Mouse (Mus musculus) hindbrain, embryonic 13.5 days (tissue): ENCODE results near the gene Shank3. TPM values are rescaled to one million over a fixed set of nuclear protein-coding genes. Genes with fewer than 3 reads are reported as not detected.
A peak's percentile ranks its signal among the peaks of the same experiment; 100 is the strongest.

ENCODE experiments used
- ATAC-seq: fragments of 200-750 bp; cut with Nextera tagmentation; 2 replicates; pipeline ENCODE4 v1.8.0; 2017; ENCODE audit warnings: moderate TSS enrichment; ENCODE audit not compliant: low FRiP score
- H3K27ac ChIP-seq: fragments of 300-500 bp; sonication (generic); 2 replicates; pipeline ENCODE4 v1.5.1; 2015; ENCODE audit warnings: inconsistent platforms, mild to moderate bottlenecking, moderate library complexity
- H3K27me3 ChIP-seq: fragments of 300-500 bp; sonication (generic); 2 replicates; pipeline ENCODE4 v1.6.1; 2015; ENCODE audit warnings: mild to moderate bottlenecking, inconsistent platforms
- H3K36me3 ChIP-seq: fragments of 300-500 bp; sonication (generic); 2 replicates; pipeline ENCODE4 v1.6.1; 2015; ENCODE audit warnings: mild to moderate bottlenecking, inconsistent platforms
- H3K4me1 ChIP-seq: fragments of 300-500 bp; sonication (generic); replicated peaks from 2 replicates; pipeline ENCODE4 v1.6.1; 2015; ENCODE audit warnings: inconsistent platforms
- H3K4me2 ChIP-seq: fragments of 300-500 bp; sonication (generic); 2 replicates; pipeline ENCODE4 v1.6.1; 2015; ENCODE audit warnings: inconsistent platforms, mild to moderate bottlenecking, moderate library complexity
- H3K4me3 ChIP-seq: fragments of 300-500 bp; sonication (generic); 2 replicates; pipeline ENCODE4 v1.5.1; 2015; ENCODE audit warnings: mild to moderate bottlenecking, inconsistent platforms
- H3K9ac ChIP-seq: fragments of 300-500 bp; sonication (generic); 2 replicates; pipeline ENCODE4 v1.6.1; 2015; ENCODE audit warnings: mild to moderate bottlenecking, inconsistent platforms
- H3K9me3 ChIP-seq: fragments of 300-500 bp; sonication (generic); 2 replicates; pipeline ENCODE4 v1.6.1; 2016; ENCODE audit warnings: inconsistent platforms
- WGBS: fragments of 180-500 bp; shearing (Covaris S2); methylation state at CpG from one replicate; pipeline ENCODE4 v1.1.7; 2015; 5-methylcytosine and 5-hydroxymethylcytosine counted together
- polyA plus RNA-seq: library from polyadenylated mRNA; unstranded; fragments of >200 nt; fragmentation: Nextera tagmentation; extraction: Ambion mirVana; gene quantifications from 2 replicates; pipeline ENCODE4 v1.2.1, GENCODE M21; 2015

Shank3 gene
- polyA plus RNA-seq, 1 experiment from 2014 or later = 12.1 TPM

- peaks cover 24% of the 10 kb centered on the region for H3K4me1 ChIP-seq
- no peaks in the 10 kb centered on the region for H3K9me3 ChIP-seq
- ATAC-seq = no peak
- peaks cover 37% of the 10 kb centered on the region for H3K27me3 ChIP-seq
- no peak overlapping the region for H3K4me2 ChIP-seq
- peaks cover 54% of the 10 kb centered on the region for H3K36me3 ChIP-seq
- H3K27ac ChIP-seq = no peak overlapping the region
- no peak overlapping the region for H3K4me3 ChIP-seq
- no peak overlapping the region for H3K9ac ChIP-seq
- WGBS = 96% methylated on average over 8 of the region's 8 CpGs
These were observed 51.1 kb downstream of the Shank3 start for GRCm38 (mm10) chr15:89550506-89550905.

- peaks cover 48% of the 10 kb centered on the region for H3K36me3 ChIP-seq
- WGBS = 94% methylated on average over 1 of the region's 1 CpGs
- ATAC-seq = no peak
- peaks cover 42% of the 10 kb centered on the region for H3K27me3 ChIP-seq
- peaks cover 33% of the 10 kb centered on the region for H3K4me1 ChIP-seq
- no peak overlapping the region for H3K27ac ChIP-seq
- H3K4me3 ChIP-seq = no peak overlapping the region
- H3K9ac ChIP-seq = no peak overlapping the region
- H3K9me3 ChIP-seq = no peaks in the 10 kb centered on the region
- H3K4me2 ChIP-seq = no peak overlapping the region
These were observed 52.3 kb downstream of the Shank3 start for GRCm38 (mm10) chr15:89551733-89552132.

- Histone ChIP-seq H3K9ac (no peak overlapping the region), H3K36me3 (peaks cover 32% of the 10 kb centered on the region), H3K4me3 (no peak overlapping the region), H3K27me3 (peaks cover 54% of the 10 kb centered on the region), H3K27ac (no peak overlapping the region), H3K4me2 (no peak overlapping the region), H3K9me3 (no peaks in the 10 kb centered on the region), H3K4me1 (peaks cover 33% of the 10 kb centered on the region)
- 86% methylated on average over 6 of the region's 6 CpGs for WGBS
- no peak for ATAC-seq
These were observed 56.2 kb downstream of the Shank3 start for GRCm38 (mm10) chr15:89555591-89555990.

DNA sequence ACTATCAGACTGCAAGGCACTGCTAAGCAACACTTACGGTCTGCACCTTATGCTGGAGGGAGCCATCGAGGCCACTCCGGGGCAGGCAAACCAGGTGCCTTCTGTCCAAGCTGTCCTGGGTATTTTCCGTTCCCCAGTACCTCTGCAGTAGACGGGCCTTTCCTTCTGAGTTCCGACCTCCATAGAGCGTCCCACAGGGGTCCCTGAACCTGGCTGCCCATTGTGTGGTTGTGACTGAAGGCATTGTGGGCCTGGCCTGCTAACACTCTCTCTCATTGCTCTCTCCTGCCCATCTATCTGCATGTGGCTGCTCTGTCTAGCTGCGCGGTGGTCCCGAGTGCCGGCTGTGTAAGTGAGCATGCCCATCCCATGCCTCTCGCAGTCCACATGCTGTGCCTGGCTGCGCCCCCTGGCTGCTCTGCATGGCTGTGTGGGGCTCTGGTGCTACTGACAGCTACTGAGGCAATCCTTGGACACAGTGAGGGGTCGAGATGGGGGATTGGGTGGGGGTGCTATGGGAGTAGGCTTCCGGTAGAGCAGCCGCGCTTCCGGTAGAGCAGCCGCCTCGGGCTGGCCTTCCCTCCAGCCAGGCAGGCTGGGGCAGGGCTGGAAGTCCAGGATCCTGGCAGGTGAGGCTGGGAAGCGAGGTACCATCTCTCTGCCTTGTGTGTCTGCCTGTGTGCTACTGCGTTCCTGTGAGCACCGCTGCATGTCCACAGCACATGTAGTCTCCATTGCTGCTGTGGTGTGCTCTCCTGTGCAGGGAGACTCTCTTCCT, 57.2 kb downstream of the Shank3 start:
- peaks cover 33% of the 10 kb centered on the region for H3K4me1 ChIP-seq
- H3K4me2 ChIP-seq = peak overlapping the region; percentile 41
- H3K9ac ChIP-seq = peak overlapping the region; percentile 46; the same call in 1 of the 2 replicates
- no peaks in the 10 kb centered on the region for H3K9me3 ChIP-seq
- peak; percentile 71 for ATAC-seq
- peak overlapping the region; percentile 22 for H3K4me3 ChIP-seq
- peaks cover 27% of the 10 kb centered on the region for H3K36me3 ChIP-seq
- H3K27ac ChIP-seq = no peak overlapping the region
- H3K27me3 ChIP-seq = peaks cover 54% of the 10 kb centered on the region
- WGBS = 23% methylated on average over 23 of the region's 23 CpGs

DNA sequence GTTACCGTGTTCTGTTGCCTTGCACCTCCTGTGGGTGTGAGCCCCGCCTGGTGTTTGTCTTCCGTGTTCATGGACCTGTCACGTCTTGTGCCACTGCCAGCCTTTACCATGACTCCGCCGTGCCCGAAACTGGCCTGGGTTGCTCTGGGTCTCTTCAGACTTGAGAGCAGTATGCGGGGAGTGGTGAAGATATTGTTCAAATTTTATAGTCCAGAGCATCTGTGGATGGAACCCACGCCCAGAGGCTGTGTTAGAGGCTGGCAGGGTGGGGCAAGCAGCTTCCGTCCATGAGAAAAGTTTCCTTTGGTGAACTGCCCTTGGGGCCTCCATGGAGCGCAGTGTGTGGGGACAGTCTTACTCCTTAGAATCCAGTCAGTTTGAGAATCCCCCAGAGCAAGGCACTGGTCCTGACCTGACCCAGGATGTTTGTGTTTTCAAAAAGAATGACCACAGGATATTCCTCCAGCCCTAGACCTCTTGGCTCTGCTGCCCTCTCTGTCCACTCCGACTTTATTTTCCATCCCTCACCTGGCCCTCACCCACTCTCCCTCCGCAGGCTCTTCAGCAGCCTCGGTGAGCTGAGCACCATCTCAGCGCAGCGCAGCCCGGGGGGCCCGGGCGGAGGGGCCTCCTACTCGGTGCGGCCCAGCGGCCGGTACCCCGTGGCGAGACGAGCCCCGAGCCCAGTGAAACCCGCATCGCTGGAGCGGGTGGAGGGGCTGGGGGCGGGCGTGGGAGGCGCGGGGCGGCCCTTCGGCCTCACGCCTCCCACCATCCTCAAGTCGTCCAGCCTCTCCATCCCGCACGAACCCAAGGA, 58.0 kb downstream of the Shank3 start:
- Histone ChIP-seq H3K9ac (0 out of 2 replicates have a peak overlapping the region, but pooled peaks have one; percentile 35), H3K36me3 (peaks cover 20% of the 10 kb centered on the region), H3K27ac (no peak overlapping the region), H3K27me3 (peaks cover 54% of the 10 kb centered on the region), H3K4me1 (peaks cover 33% of the 10 kb centered on the region), H3K4me3 (peak overlapping the region; percentile 22), H3K4me2 (peak overlapping the region; percentile 43), H3K9me3 (no peaks in the 10 kb centered on the region)
- WGBS = 10% methylated on average over 40 of the region's 40 CpGs
- no peak for ATAC-seq

GRCm38 (mm10) chr15:89557996-89558390, 58.6 kb downstream of the Shank3 start:
- H3K27ac ChIP-seq = no peak overlapping the region
- H3K27me3 ChIP-seq = peaks cover 54% of the 10 kb centered on the region
- H3K9me3 ChIP-seq = no peaks in the 10 kb centered on the region
- peak overlapping the region; percentile 29; the same call in 1 of the 2 replicates for H3K9ac ChIP-seq
- peak overlapping the region; percentile 43 for H3K4me2 ChIP-seq
- ATAC-seq = no peak
- 6% methylated on average over 34 of the region's 34 CpGs for WGBS
- H3K4me1 ChIP-seq = peaks cover 33% of the 10 kb centered on the region
- H3K36me3 ChIP-seq = 0 out of 2 replicates have a peak, but pooled peaks cover 14% of the 10 kb centered on the region
- peak overlapping the region; percentile 22 for H3K4me3 ChIP-seq

GRCm38 (mm10) chr15:89559202-89559731, 59.8 kb downstream of the Shank3 start:
- H3K27ac ChIP-seq = no peak overlapping the region
- no peaks in the 10 kb centered on the region for H3K9me3 ChIP-seq
- 0 out of 2 replicates have a peak, but pooled peaks cover 10% of the 10 kb centered on the region for H3K36me3 ChIP-seq
- no peak overlapping the region for H3K9ac ChIP-seq
- H3K27me3 ChIP-seq = peaks cover 54% of the 10 kb centered on the region
- 45% methylated on average over 10 of the region's 10 CpGs for WGBS
- no peak overlapping the region for H3K4me3 ChIP-seq
- ATAC-seq = no peak
- peaks cover 33% of the 10 kb centered on the region for H3K4me1 ChIP-seq
- no peak overlapping the region for H3K4me2 ChIP-seq

GRCm38 (mm10) chr15:89568114-89568513, 68.7 kb downstream of the Shank3 start, which contains the start of gene Acr:
TSS of gene Acr (plus strand) at chr15:89568326.
- no peak within 1 kb of the TSS for H3K4me2 ChIP-seq
- H3K27ac ChIP-seq = no peak within 1 kb of the TSS
- no peaks in the 10 kb centered on the region for H3K4me1 ChIP-seq
- no peaks in the 10 kb centered on the region for H3K27me3 ChIP-seq
- peaks cover 11% of the 10 kb centered on the region for H3K36me3 ChIP-seq
- ATAC-seq = no peak
- H3K4me3 ChIP-seq = no peak within 1 kb of the TSS
- H3K9me3 ChIP-seq = no peaks in the 10 kb centered on the region
- WGBS = 90% methylated on average over 6 of the region's 6 CpGs
- H3K9ac ChIP-seq = no peak within 1 kb of the TSS

DNA sequence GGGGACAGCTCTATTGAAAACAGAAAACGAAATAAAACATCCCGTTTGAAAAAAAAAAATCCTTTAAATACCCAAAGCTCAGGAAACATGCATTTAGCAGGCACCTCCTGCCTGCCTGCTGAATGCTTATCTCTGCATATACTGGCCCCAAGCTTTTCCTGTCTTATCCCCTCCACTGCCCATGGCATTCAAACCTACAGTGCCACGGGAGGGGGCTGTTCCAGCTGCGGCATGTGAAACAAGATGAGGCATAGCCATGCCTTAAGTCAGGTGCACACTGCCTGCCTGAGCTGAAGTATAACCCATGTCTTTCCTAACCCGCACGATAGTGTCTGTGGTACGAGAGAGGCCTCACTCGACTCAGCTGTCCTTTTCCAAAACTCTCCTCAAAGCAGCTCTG, 72.7 kb downstream of the Shank3 start:
- WGBS = 78% methylated on average over 8 of the region's 8 CpGs
- no peak overlapping the region for H3K4me2 ChIP-seq
- peaks cover 17% of the 10 kb centered on the region for H3K36me3 ChIP-seq
- H3K27ac ChIP-seq = no peak overlapping the region
- no peak overlapping the region for H3K9ac ChIP-seq
- no peaks in the 10 kb centered on the region for H3K9me3 ChIP-seq
- H3K27me3 ChIP-seq = no peaks in the 10 kb centered on the region
- no peak overlapping the region for H3K4me3 ChIP-seq
- no peaks in the 10 kb centered on the region for H3K4me1 ChIP-seq
- no peak for ATAC-seq

DNA sequence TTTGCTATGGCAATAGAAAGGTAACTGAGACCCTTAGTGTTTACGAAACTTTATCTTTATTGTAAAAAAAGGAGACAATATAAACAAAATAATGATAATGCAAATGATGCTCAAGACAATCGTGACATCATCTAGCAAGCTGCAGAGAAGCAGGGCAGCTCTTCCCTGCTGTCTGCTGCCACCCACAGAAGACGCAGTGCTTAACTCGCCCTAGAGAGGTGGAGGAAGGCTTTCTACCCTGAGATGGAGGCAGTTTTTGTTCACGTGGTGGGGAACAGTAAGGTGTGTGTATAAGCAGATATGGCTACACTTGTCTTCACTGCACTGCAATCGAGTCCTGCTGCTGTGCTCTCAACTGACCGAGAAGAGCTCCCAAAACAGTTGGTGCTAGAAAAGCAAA, 83.1 kb downstream of the Shank3 start:
- Histone ChIP-seq H3K9ac (no peak overlapping the region), H3K4me2 (no peak overlapping the region), H3K9me3 (no peaks in the 10 kb centered on the region), H3K4me3 (no peak overlapping the region), H3K36me3 (peaks cover 46% of the 10 kb centered on the region), H3K27me3 (no peaks in the 10 kb centered on the region), H3K4me1 (no peaks in the 10 kb centered on the region), H3K27ac (no peak overlapping the region)
- WGBS = 92% methylated on average over 7 of the region's 7 CpGs
- ATAC-seq = no peak

- no peak overlapping the region for H3K4me3 ChIP-seq
- H3K27ac ChIP-seq = no peak overlapping the region
- peaks cover 56% of the 10 kb centered on the region for H3K36me3 ChIP-seq
- no peak overlapping the region for H3K9ac ChIP-seq
- H3K27me3 ChIP-seq = no peaks in the 10 kb centered on the region
- no peaks in the 10 kb centered on the region for H3K9me3 ChIP-seq
- 70% methylated on average over 5 of the region's 5 CpGs for WGBS
- no peak for ATAC-seq
- H3K4me1 ChIP-seq = peaks cover 13% of the 10 kb centered on the region
- no peak overlapping the region for H3K4me2 ChIP-seq
These were observed 85.7 kb downstream of the Shank3 start for GRCm38 (mm10) chr15:89585101-89585500.

- H3K4me2 ChIP-seq = no peak overlapping the region
- no peak for ATAC-seq
- 94% methylated on average over 11 of the region's 11 CpGs for WGBS
- no peaks in the 10 kb centered on the region for H3K27me3 ChIP-seq
- no peaks in the 10 kb centered on the region for H3K9me3 ChIP-seq
- no peak overlapping the region for H3K4me3 ChIP-seq
- H3K4me1 ChIP-seq = peaks cover 18% of the 10 kb centered on the region
- H3K27ac ChIP-seq = no peak overlapping the region
- H3K36me3 ChIP-seq = peaks cover 56% of the 10 kb centered on the region
- no peak overlapping the region for H3K9ac ChIP-seq
These were observed 86.2 kb downstream of the Shank3 start for GRCm38 (mm10) chr15:89585631-89586030.
